Mouse (Mus musculus): ENCODE results near the gene Map4k4. TPM values are rescaled to one million over a fixed set of nuclear protein-coding genes. Genes with fewer than 3 reads are reported as not detected.

The Map4k4 gene
- polyA plus RNA-seq, 1 experiment: 94.7 TPM

DNA sequence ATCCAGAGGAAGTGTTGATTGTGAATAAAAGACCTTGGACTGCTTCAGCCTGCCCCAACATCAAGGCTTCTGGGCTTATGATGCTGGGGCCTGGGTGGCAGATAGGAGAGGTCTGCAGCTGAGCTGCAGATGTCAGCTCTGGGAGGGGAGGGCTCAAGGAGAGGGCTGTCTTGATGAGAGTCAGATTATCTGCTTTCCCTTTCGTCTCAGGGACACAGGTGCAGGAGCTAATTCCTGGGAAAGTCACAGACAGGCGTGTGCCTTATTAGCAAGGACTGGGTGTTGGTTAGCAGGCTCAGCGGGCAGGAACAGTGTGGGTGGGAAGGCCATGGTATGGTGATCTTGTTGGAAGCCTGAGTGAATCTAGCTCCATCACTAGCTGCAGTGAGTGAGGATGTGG, 63.1 kb downstream of the Map4k4 start:
- 81% methylated on average over 3 of the region's 3 CpGs for WGBS
- DNase-seq: no peak
- Histone ChIP-seq H3K4me1 (ENCODE audit: control insufficient read depth, insufficient read depth, low read length) (peaks cover 10% of the 10 kb centered on the region), H3K4me3 (replicated peaks; ENCODE audit: extremely low read depth, low read depth, low read length) (no peak overlapping the region)
- TF ChIP-seq POLR2A (IDR thresholded peaks at IDR 0.05; ENCODE audit: borderline replicate concordance, extremely low read depth, low read depth, low read length) (no peak), CTCF (IDR thresholded peaks at IDR 0.05; ENCODE audit: insufficient read depth, low read length) (no peak)

DNA sequence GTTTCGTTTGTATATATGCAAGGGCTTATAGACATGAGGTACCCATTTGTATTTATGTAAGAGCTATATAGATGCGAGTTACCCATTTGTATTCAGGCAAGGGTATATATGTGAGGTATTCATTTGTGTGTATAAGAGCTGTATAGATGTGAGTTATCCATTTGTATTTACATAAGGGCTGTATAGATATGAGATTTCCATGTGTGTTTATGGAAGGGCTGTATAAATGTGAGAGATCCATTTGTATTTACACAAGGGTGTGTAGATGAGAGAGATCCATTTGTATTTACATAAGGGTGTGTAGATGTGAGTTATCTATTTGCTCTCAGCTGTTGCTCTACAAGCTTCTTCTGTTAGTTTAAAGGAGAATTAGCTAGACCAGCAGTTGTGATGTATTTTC, 63.7 kb downstream of the Map4k4 start:
- no peak overlapping the region for H3K4me3 ChIP-seq (replicated peaks; ENCODE audit: extremely low read depth, low read depth, low read length)
- DNase-seq: no peak
- TF ChIP-seq POLR2A (IDR thresholded peaks at IDR 0.05; ENCODE audit: borderline replicate concordance, extremely low read depth, low read depth, low read length): no peak
- 90% methylated on average over 2 of the region's 2 CpGs for WGBS
- peaks cover 10% of the 10 kb centered on the region for H3K4me1 ChIP-seq (ENCODE audit: control insufficient read depth, insufficient read depth, low read length)

DNA sequence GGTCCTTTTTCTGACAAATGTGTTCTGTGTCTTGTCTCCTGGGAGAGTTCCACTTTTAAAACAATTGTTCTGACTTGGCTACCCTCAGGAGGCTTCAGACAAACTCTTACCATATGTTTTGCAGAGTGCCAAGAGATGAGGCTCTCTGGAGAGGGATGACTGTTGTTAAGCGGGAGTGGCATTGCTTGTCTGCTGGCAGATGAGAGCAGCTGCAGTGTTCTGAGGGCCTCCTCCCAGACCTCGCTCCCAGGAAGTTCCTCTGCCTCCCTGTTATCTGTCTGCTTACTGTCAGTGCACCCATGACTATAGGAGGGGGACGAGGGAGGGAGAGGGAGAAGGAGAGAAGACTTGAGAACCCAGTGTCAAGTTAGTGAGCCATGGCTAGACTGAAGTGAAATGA, 64.7 kb downstream of the Map4k4 start:
- Histone ChIP-seq H3K4me1 (ENCODE audit: control insufficient read depth, insufficient read depth, low read length) (peaks cover 12% of the 10 kb centered on the region), H3K4me3 (replicated peaks; ENCODE audit: extremely low read depth, low read depth, low read length) (no peak overlapping the region)
- DNase-seq: no peak
- 67% methylated on average over 3 of the region's 3 CpGs for WGBS
- no peak for TF ChIP-seq CTCF (IDR thresholded peaks at IDR 0.05; ENCODE audit: insufficient read depth, low read length)
- TF ChIP-seq POLR2A (IDR thresholded peaks at IDR 0.05; ENCODE audit: borderline replicate concordance, extremely low read depth, low read depth, low read length): no peak

DNA sequence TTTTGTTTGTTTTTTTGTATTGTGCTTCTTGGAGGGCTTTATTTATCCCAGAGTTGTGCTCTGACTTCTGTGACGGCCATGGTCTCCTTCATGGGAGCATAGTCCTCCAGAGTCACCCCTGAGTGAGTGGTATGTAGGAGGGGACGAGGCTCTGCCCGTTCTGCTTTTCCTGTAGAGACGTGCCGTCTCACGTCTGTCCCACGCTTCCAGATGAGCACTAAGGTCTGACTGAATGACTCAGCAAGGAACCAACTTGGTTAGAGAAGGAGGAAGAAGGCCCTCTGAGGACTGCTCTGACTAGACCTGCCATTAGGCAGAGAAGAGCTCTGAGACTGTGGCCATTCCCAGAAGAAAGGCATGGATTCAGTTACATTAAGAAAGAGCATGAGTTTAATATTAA, 68.3 kb downstream of the Map4k4 start:
- DNase-seq: no peak
- Histone ChIP-seq H3K4me3 (replicated peaks; ENCODE audit: extremely low read depth, low read depth, low read length) (no peak overlapping the region), H3K4me1 (ENCODE audit: control insufficient read depth, insufficient read depth, low read length) (peaks cover 11% of the 10 kb centered on the region)
- TF ChIP-seq CTCF (IDR thresholded peaks at IDR 0.05; ENCODE audit: insufficient read depth, low read length): no peak
- TF ChIP-seq POLR2A (IDR thresholded peaks at IDR 0.05; ENCODE audit: borderline replicate concordance, extremely low read depth, low read depth, low read length): no peak
- WGBS: 25% methylated on average over 7 of the region's 7 CpGs

DNA sequence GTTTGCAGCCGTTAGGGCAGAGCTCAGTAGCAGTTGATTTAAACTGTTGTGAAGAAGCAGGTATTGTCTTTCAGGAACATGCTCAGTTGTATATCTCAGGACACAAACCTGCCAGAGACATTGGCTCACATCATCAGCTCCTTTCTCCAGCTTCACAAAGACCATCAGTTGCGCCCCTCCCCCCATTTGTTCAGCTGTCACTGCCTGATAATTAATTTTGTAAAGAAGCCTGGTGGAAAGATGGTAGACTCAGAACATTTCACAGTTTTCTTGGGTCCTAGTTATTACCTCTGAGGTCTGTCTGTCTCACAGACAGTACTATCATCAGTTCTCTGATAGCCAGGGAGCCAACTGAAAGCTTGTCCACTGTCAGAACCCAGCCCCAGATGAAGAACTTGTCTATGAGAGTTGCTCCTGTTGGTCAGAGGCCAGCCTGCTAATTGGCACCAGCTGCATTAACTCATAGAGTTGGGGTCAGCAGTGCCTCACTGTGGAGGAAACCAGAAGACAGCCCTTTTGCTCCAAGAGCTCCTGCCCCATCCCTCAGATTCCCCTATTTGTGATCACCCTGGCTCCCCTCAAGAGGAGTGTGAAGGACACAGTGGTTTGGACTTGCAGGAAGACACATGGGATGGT, 69.2 kb downstream of the Map4k4 start:
- Histone ChIP-seq H3K4me1 (ENCODE audit: control insufficient read depth, insufficient read depth, low read length) (peaks cover 11% of the 10 kb centered on the region), H3K4me3 (replicated peaks; ENCODE audit: extremely low read depth, low read depth, low read length) (no peak overlapping the region)
- no peak for DNase-seq
- no peak for TF ChIP-seq POLR2A (IDR thresholded peaks at IDR 0.05; ENCODE audit: borderline replicate concordance, extremely low read depth, low read depth, low read length)
- no peak for TF ChIP-seq CTCF (IDR thresholded peaks at IDR 0.05; ENCODE audit: insufficient read depth, low read length)
- WGBS: 60% methylated on average over 2 of the region's 2 CpGs

DNA sequence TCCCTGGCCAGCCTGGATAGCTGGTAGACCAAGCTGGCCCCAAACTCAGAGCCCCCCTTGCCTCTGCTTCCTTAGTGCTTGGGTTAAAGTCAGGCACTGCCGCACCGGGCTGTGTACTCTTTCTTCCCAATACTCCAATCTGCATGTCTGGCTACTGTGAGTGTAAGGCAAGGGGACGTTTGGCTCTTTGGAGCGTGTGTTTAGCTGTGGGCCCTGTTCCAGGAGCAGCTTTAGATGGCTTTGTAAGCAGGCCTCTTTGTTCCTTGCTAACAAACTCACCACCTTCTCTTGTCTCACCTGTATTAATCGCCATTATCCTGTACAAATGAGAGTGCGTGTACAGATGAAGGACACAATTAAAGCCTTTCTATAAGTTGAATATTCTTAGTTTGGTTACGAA, 71.7 kb downstream of the Map4k4 start:
- 49% methylated on average over 7 of the region's 7 CpGs for WGBS

DNA sequence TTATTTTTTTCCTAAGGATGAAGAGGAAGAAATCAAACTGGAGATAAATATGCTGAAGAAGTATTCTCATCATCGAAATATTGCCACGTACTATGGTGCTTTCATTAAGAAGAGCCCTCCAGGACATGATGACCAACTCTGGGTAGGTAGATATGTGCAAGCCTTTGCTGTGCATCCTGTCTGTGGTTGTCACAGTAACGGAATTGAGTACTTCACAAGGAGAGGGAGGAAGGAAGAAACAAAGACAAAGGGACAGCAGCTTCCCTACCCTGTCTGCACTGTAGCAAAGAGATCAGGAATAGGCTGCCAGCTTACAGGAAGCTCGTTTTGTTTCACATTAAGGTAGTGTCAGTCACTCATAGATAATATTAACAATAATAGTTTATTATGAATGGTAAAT, 73.2 kb downstream of the Map4k4 start:
- no peak for DNase-seq
- 51% methylated on average over 4 of the region's 4 CpGs for WGBS
- TF ChIP-seq CTCF (IDR thresholded peaks at IDR 0.05; ENCODE audit: insufficient read depth, low read length) (no peak), POLR2A (IDR thresholded peaks at IDR 0.05; ENCODE audit: borderline replicate concordance, extremely low read depth, low read depth, low read length) (no peak)
- H3K4me3 ChIP-seq (replicated peaks; ENCODE audit: extremely low read depth, low read depth, low read length): no peak overlapping the region
- H3K4me1 ChIP-seq (ENCODE audit: control insufficient read depth, insufficient read depth, low read length): peaks cover 7% of the 10 kb centered on the region; the same call in 1 of the 2 replicates

More for the DNA sequence above, 71.7 kb downstream of the Map4k4 start:
- H3K4me3 ChIP-seq (replicated peaks; ENCODE audit: extremely low read depth, low read depth, low read length): no peak overlapping the region
- TF ChIP-seq POLR2A (IDR thresholded peaks at IDR 0.05; ENCODE audit: borderline replicate concordance, extremely low read depth, low read depth, low read length) (no peak), CTCF (IDR thresholded peaks at IDR 0.05; ENCODE audit: insufficient read depth, low read length) (no peak)
- DNase-seq: no peak
- H3K4me1 ChIP-seq (ENCODE audit: control insufficient read depth, insufficient read depth, low read length): peaks cover 11% of the 10 kb centered on the region

DNA sequence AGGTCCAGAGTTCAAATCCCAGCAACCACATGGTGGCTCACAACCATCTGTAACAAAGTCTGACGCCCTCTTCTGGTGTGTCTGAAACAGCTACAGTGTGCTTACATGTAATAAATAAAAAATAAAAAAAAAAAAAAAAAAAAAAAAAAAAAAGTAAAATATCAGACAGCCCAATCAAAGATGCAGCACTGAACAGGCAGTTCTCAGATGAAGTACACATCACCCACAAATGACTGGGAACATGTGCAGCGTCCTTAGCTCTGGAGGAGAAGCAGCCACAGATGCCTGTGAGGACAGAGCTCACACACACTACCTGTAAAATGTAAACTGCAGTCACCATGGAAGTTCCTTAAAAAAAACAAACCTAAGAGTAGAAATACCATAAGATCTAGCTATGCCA, 74.3 kb downstream of the Map4k4 start:
- no peak for TF ChIP-seq POLR2A (IDR thresholded peaks at IDR 0.05; ENCODE audit: borderline replicate concordance, extremely low read depth, low read depth, low read length)
- TF ChIP-seq CTCF (IDR thresholded peaks at IDR 0.05; ENCODE audit: insufficient read depth, low read length): no peak
- WGBS: 95% methylated on average over 2 of the region's 2 CpGs
- no peak overlapping the region for H3K4me3 ChIP-seq (replicated peaks; ENCODE audit: extremely low read depth, low read depth, low read length)
- no peak for DNase-seq
- H3K4me1 ChIP-seq (ENCODE audit: control insufficient read depth, insufficient read depth, low read length): peaks cover 3% of the 10 kb centered on the region; the same call in 1 of the 2 replicates

DNA sequence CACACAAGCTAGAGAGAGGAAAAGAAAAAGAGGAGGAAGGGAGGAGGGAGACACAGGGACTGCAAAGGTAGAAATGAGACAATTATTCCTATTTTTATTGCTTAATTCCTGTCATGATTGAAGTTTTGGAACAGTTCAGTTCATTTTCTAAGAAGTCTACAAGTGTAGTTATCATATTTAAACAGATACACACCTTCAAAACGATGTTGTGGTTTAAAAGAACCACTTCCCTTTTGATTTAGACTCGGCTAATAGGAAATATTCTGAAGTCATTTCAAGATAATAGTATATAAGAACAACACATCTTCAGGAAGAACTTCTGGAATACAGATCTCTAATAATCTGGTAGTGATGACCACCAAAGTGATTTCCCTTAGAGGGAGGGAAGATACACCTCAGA, 75.4 kb downstream of the Map4k4 start:
- TF ChIP-seq POLR2A (IDR thresholded peaks at IDR 0.05; ENCODE audit: borderline replicate concordance, extremely low read depth, low read depth, low read length) (no peak), CTCF (IDR thresholded peaks at IDR 0.05; ENCODE audit: insufficient read depth, low read length) (no peak)

More for the DNA sequence above, 75.4 kb downstream of the Map4k4 start:
- no peak overlapping the region for H3K4me3 ChIP-seq (replicated peaks; ENCODE audit: extremely low read depth, low read depth, low read length)
- DNase-seq: no peak
- WGBS: 35% methylated on average over 2 of the region's 2 CpGs
- peaks cover 2% of the 10 kb centered on the region; the same call in 1 of the 2 replicates for H3K4me1 ChIP-seq (ENCODE audit: control insufficient read depth, insufficient read depth, low read length)

Measured in lung, adult 2 months (tissue).